Mouse (Mus musculus): ENCODE results near the gene Cabp7. TPM values are rescaled to one million over a fixed set of nuclear protein-coding genes. Genes with fewer than 3 reads are reported as not detected.

Gene Cabp7
- polyA plus RNA-seq, 1 experiment from 2014 or later: 0.05 TPM

GRCm38 (mm10) chr11:4763631-4764030, 17.1 kb upstream of the Cabp7 start:
- WGBS: 10% methylated on average over 5 of the region's 5 CpGs
- no peak for ATAC-seq (ENCODE audit: insufficient number of reproducible peaks, low FRiP score, low TSS enrichment, low read depth)
- H3K36me3 ChIP-seq: peaks cover 20% of the 10 kb centered on the region
- no peak overlapping the region for H3K4me2 ChIP-seq
- H3K9me3 ChIP-seq: no peaks in the 10 kb centered on the region
- 0 out of 2 replicates have a peak, but pooled peaks cover 4% of the 10 kb centered on the region for H3K4me1 ChIP-seq
- H3K9ac ChIP-seq: no peak overlapping the region
- H3K4me3 ChIP-seq: no peak overlapping the region
- peaks cover 36% of the 10 kb centered on the region for H3K27me3 ChIP-seq
- H3K27ac ChIP-seq: no peak overlapping the region

GRCm38 (mm10) chr11:4762511-4762910, 15.9 kb upstream of the Cabp7 start:
- Histone ChIP-seq H3K9me3 (no peaks in the 10 kb centered on the region), H3K27me3 (peaks cover 36% of the 10 kb centered on the region), H3K9ac (no peak overlapping the region), H3K36me3 (peaks cover 10% of the 10 kb centered on the region), H3K27ac (no peak overlapping the region), H3K4me2 (no peak overlapping the region), H3K4me3 (no peak overlapping the region), H3K4me1 (0 out of 2 replicates have a peak, but pooled peaks cover 4% of the 10 kb centered on the region)
- 18% methylated on average over 2 of the region's 2 CpGs for WGBS
- ATAC-seq (ENCODE audit: insufficient number of reproducible peaks, low FRiP score, low TSS enrichment, low read depth): no peak

GRCm38 (mm10) chr11:4761991-4762390, 15.4 kb upstream of the Cabp7 start:
- Histone ChIP-seq H3K36me3 (peaks cover 5% of the 10 kb centered on the region), H3K4me1 (0 out of 2 replicates have a peak, but pooled peaks cover 4% of the 10 kb centered on the region), H3K4me2 (no peak overlapping the region), H3K9ac (no peak overlapping the region), H3K27me3 (peaks cover 36% of the 10 kb centered on the region), H3K4me3 (no peak overlapping the region), H3K9me3 (no peaks in the 10 kb centered on the region), H3K27ac (no peak overlapping the region)
- ATAC-seq (ENCODE audit: insufficient number of reproducible peaks, low FRiP score, low TSS enrichment, low read depth): no peak
- whole genome bisulfite sequencing: 8% methylated on average over 6 of the region's 6 CpGs

- H3K36me3 ChIP-seq: no peaks in the 10 kb centered on the region
- H3K27me3 ChIP-seq: peaks cover 36% of the 10 kb centered on the region
- H3K4me3 ChIP-seq: no peak overlapping the region
- no peak overlapping the region for H3K27ac ChIP-seq
- WGBS: 5% methylated on average over 4 of the region's 4 CpGs
- H3K9me3 ChIP-seq: no peaks in the 10 kb centered on the region
- H3K4me2 ChIP-seq: no peak overlapping the region
- no peak for ATAC-seq (ENCODE audit: insufficient number of reproducible peaks, low FRiP score, low TSS enrichment, low read depth)
- 0 out of 2 replicates have a peak, but pooled peaks cover 4% of the 10 kb centered on the region for H3K4me1 ChIP-seq
- H3K9ac ChIP-seq: no peak overlapping the region
Measured at GRCm38 (mm10) chr11:4760438-4760837, 13.9 kb upstream of the Cabp7 start.

- 22% methylated on average over 4 of the region's 4 CpGs for WGBS
- no peaks in the 10 kb centered on the region for H3K9me3 ChIP-seq
- H3K27me3 ChIP-seq: peaks cover 26% of the 10 kb centered on the region
- H3K27ac ChIP-seq: no peak overlapping the region
- ATAC-seq (ENCODE audit: insufficient number of reproducible peaks, low FRiP score, low TSS enrichment, low read depth): no peak
- 0 out of 2 replicates have a peak, but pooled peaks cover 4% of the 10 kb centered on the region for H3K4me1 ChIP-seq
- H3K9ac ChIP-seq: no peak overlapping the region
- no peak overlapping the region for H3K4me3 ChIP-seq
- H3K36me3 ChIP-seq: no peaks in the 10 kb centered on the region
- no peak overlapping the region for H3K4me2 ChIP-seq
Measured at GRCm38 (mm10) chr11:4757789-4758158, 11.2 kb upstream of the Cabp7 start.

- WGBS: 41% methylated on average over 10 of the region's 11 CpGs
- ATAC-seq (ENCODE audit: insufficient number of reproducible peaks, low FRiP score, low TSS enrichment, low read depth): no peak
- Histone ChIP-seq H3K4me1 (0 out of 2 replicates have a peak, but pooled peaks cover 4% of the 10 kb centered on the region), H3K4me2 (no peak overlapping the region), H3K4me3 (no peak overlapping the region), H3K9ac (no peak overlapping the region), H3K36me3 (no peaks in the 10 kb centered on the region), H3K27ac (no peak overlapping the region), H3K9me3 (no peaks in the 10 kb centered on the region), H3K27me3 (peaks cover 23% of the 10 kb centered on the region)
Measured at GRCm38 (mm10) chr11:4756984-4757788, 10.6 kb upstream of the Cabp7 start.

GRCm38 (mm10) chr11:4756460-4756859, 9.9 kb upstream of the Cabp7 start:
- no peak overlapping the region for H3K4me2 ChIP-seq
- 74% methylated on average over 9 of the region's 9 CpGs for WGBS
- H3K27me3 ChIP-seq: peaks cover 19% of the 10 kb centered on the region; the same call in 1 of the 2 replicates

GRCm38 (mm10) chr11:4754867-4755266, 8.3 kb upstream of the Cabp7 start:
- H3K9ac ChIP-seq: no peak overlapping the region
- H3K4me2 ChIP-seq: no peak overlapping the region
- no peaks in the 10 kb centered on the region for H3K9me3 ChIP-seq
- no peaks in the 10 kb centered on the region for H3K36me3 ChIP-seq
- WGBS: 76% methylated on average over 11 of the region's 11 CpGs
- ATAC-seq (ENCODE audit: insufficient number of reproducible peaks, low FRiP score, low TSS enrichment, low read depth): no peak
- no peak overlapping the region for H3K27ac ChIP-seq
- peaks cover 20% of the 10 kb centered on the region for H3K27me3 ChIP-seq
- H3K4me3 ChIP-seq: no peak overlapping the region
- H3K4me1 ChIP-seq: no peaks in the 10 kb centered on the region

More at GRCm38 (mm10) chr11:4756460-4756859, 9.9 kb upstream of the Cabp7 start:
- no peak overlapping the region for H3K9ac ChIP-seq
- no peaks in the 10 kb centered on the region for H3K36me3 ChIP-seq
- H3K4me1 ChIP-seq: 0 out of 2 replicates have a peak, but pooled peaks cover 4% of the 10 kb centered on the region
- H3K4me3 ChIP-seq: no peak overlapping the region
- no peak overlapping the region for H3K27ac ChIP-seq
- no peaks in the 10 kb centered on the region for H3K9me3 ChIP-seq
- ATAC-seq (ENCODE audit: insufficient number of reproducible peaks, low FRiP score, low TSS enrichment, low read depth): no peak

GRCm38 (mm10) chr11:4754036-4754435, 7.5 kb upstream of the Cabp7 start:
- Histone ChIP-seq H3K27me3 (peaks cover 28% of the 10 kb centered on the region), H3K36me3 (no peaks in the 10 kb centered on the region), H3K4me3 (no peak overlapping the region), H3K4me1 (no peaks in the 10 kb centered on the region), H3K4me2 (no peak overlapping the region), H3K9me3 (no peaks in the 10 kb centered on the region), H3K27ac (no peak overlapping the region), H3K9ac (no peak overlapping the region)
- WGBS: 90% methylated on average over 3 of the region's 3 CpGs
- ATAC-seq (ENCODE audit: insufficient number of reproducible peaks, low FRiP score, low TSS enrichment, low read depth): no peak

GRCm38 (mm10) chr11:4752836-4753235, 6.3 kb upstream of the Cabp7 start:
- ATAC-seq (ENCODE audit: insufficient number of reproducible peaks, low FRiP score, low TSS enrichment, low read depth): no peak
- no peak overlapping the region for H3K27ac ChIP-seq
- H3K36me3 ChIP-seq: no peaks in the 10 kb centered on the region
- WGBS: 26% methylated on average over 10 of the region's 10 CpGs
- no peak overlapping the region for H3K4me3 ChIP-seq
- peaks cover 40% of the 10 kb centered on the region for H3K27me3 ChIP-seq
- H3K4me1 ChIP-seq: no peaks in the 10 kb centered on the region
- no peak overlapping the region for H3K9ac ChIP-seq
- no peaks in the 10 kb centered on the region for H3K9me3 ChIP-seq
- no peak overlapping the region for H3K4me2 ChIP-seq

- no peak for ATAC-seq (ENCODE audit: insufficient number of reproducible peaks, low FRiP score, low TSS enrichment, low read depth)
- no peak overlapping the region for H3K27ac ChIP-seq
- H3K36me3 ChIP-seq: no peaks in the 10 kb centered on the region
- H3K27me3 ChIP-seq: peaks cover 66% of the 10 kb centered on the region
- H3K9ac ChIP-seq: no peak overlapping the region
- no peak overlapping the region for H3K4me2 ChIP-seq
- no peak overlapping the region for H3K4me3 ChIP-seq
- peaks cover 19% of the 10 kb centered on the region for H3K4me1 ChIP-seq
- no peaks in the 10 kb centered on the region for H3K9me3 ChIP-seq
- WGBS: 5% methylated on average over 9 of the region's 9 CpGs
Measured at GRCm38 (mm10) chr11:4750263-4750662, 3.7 kb upstream of the Cabp7 start.

- no peak for ATAC-seq (ENCODE audit: insufficient number of reproducible peaks, low FRiP score, low TSS enrichment, low read depth)
- no peaks in the 10 kb centered on the region for H3K9me3 ChIP-seq
- H3K36me3 ChIP-seq: no peaks in the 10 kb centered on the region
- H3K4me3 ChIP-seq: peak overlapping the region; percentile 47
- H3K27ac ChIP-seq: no peak overlapping the region
- H3K4me2 ChIP-seq: peak overlapping the region; percentile 96
- H3K9ac ChIP-seq: no peak overlapping the region
- 1% methylated on average over 12 of the region's 12 CpGs for WGBS
- H3K4me1 ChIP-seq: peaks cover 19% of the 10 kb centered on the region
- peaks cover 94% of the 10 kb centered on the region for H3K27me3 ChIP-seq
Measured at GRCm38 (mm10) chr11:4747285-4747684, 707 bp upstream of the Cabp7 start.

Data from limb, embryonic 15.5 days (tissue).